8 mouse cellular contexts compared by ENCODE assay signal in genomic region chr1:106629470-106629830, GRCm38 (mm10).
DNase-seq lines count a peak whose midpoint lies in the region; ATAC-seq and TF ChIP-seq lines count a peak whose summit lies in the region.

No protein-coding gene starts in this region.

- H3K9me3 ChIP-seq in embryonic facial prominence, embryonic 15.5 days (replicated peaks) = no peaks in the 10 kb centered on the region
- no peaks in the 10 kb centered on the region for H3K9me3 ChIP-seq in limb, embryonic 10.5 days (replicated peaks)

- H3K36me3 ChIP-seq in embryonic facial prominence, embryonic 15.5 days = no peaks in the 10 kb centered on the region
- no peaks in the 10 kb centered on the region for H3K36me3 ChIP-seq in limb, embryonic 10.5 days

- WGBS in embryonic facial prominence, embryonic 15.5 days = 7% methylated on average over 4 of the region's 4 CpGs
- WGBS in limb, embryonic 10.5 days = 5% methylated on average over 4 of the region's 4 CpGs
- 31% methylated on average over 4 of the region's 4 CpGs for WGBS in olfactory bulb, adult 2 months

- peak overlapping the region; percentile 34 for H3K4me2 ChIP-seq in embryonic facial prominence, embryonic 15.5 days (replicated peaks)

- no peak for TF ChIP-seq POLR2A in olfactory bulb, adult 2 months (IDR thresholded peaks at IDR 0.05; ENCODE audit: insufficient read depth, low read depth, low read length)

- peaks cover 27% of the 10 kb centered on the region for H3K4me1 ChIP-seq in embryonic facial prominence, embryonic 15.5 days
- peaks cover 21% of the 10 kb centered on the region for H3K4me1 ChIP-seq in limb, embryonic 10.5 days
- peaks cover 3% of the 10 kb centered on the region; the same call in 1 of the 2 replicates for H3K4me1 ChIP-seq in olfactory bulb, adult 2 months (ENCODE audit: control insufficient read depth, insufficient read depth, low read length)

- no peak overlapping the region for H3K9ac ChIP-seq in embryonic facial prominence, embryonic 15.5 days

- peak; percentile 19 for DNase-seq in adrenal gland, postnatal 14 days
- no peak for DNase-seq in adrenal gland, adult 18-20 months (ENCODE audit: low spot score in 2 of 2)
- peak; percentile 14 for DNase-seq in heart, postnatal 4 days
- no peak for DNase-seq in limb, embryonic 10.5 days (ENCODE audit: low spot score)
- DNase-seq in layer of hippocampus, adult 18-20 months (ENCODE audit: low spot score in 2 of 2) = no peak
- DNase-seq in thymus, postnatal 14 days = no peak

- peak; percentile 65 for ATAC-seq in embryonic facial prominence, embryonic 15.5 days (ENCODE audit: insufficient number of reproducible peaks, low FRiP score, low TSS enrichment, low read depth)

- no peaks in the 10 kb centered on the region for H3K27me3 ChIP-seq in embryonic facial prominence, embryonic 15.5 days
- no peaks in the 10 kb centered on the region for H3K27me3 ChIP-seq in limb, embryonic 10.5 days (ENCODE audit: low read depth, poor library complexity, severe bottlenecking)

- H3K4me3 ChIP-seq in embryonic facial prominence, embryonic 15.5 days (replicated peaks) = no peak overlapping the region
- no peak overlapping the region for H3K4me3 ChIP-seq in limb, embryonic 10.5 days
- no peak overlapping the region for H3K4me3 ChIP-seq in olfactory bulb, adult 2 months (ENCODE audit: insufficient read depth, low read depth, low read length)

- peak overlapping the region; percentile 89 for H3K27ac ChIP-seq in embryonic facial prominence, embryonic 15.5 days (replicated peaks)
- 0 out of 2 replicates have a peak overlapping the region, but pooled peaks have one; percentile 19 for H3K27ac ChIP-seq in limb, embryonic 10.5 days
- peak overlapping the region; percentile 24; the same call in 1 of the 2 replicates for H3K27ac ChIP-seq in olfactory bulb, adult 2 months (ENCODE audit: insufficient read depth, low read depth, low read length)

- no peak for TF ChIP-seq CTCF in olfactory bulb, adult 2 months (IDR thresholded peaks at IDR 0.05; ENCODE audit: insufficient read depth, low read depth, low read length)

Comparison
In these comparisons a context has a peak if more than half of its experiments do, and no peak if none do; other contexts are left out.
1. DNase-seq: peak in adrenal gland, postnatal 14 days (single experiment) and heart, postnatal 4 days (single experiment); none in adrenal gland, adult 18-20 months (0 of 2), limb, embryonic 10.5 days (single experiment), layer of hippocampus, adult 18-20 months (0 of 2) and thymus, postnatal 14 days (single experiment).
2. H3K27ac ChIP-seq: peak in every context shown above with its lines; median percentile 89 in embryonic facial prominence, embryonic 15.5 days; 24 in olfactory bulb, adult 2 months; 19 in limb, embryonic 10.5 days.